Mouse (Mus musculus): ENCODE data around the gene Cadm2. TPM values are rescaled to one million over a fixed set of nuclear protein-coding genes. Genes with fewer than 3 reads are reported as not detected.

Gene Cadm2
- total RNA-seq (2018; cell fraction: chromatin; rRNA removed) = under 1 TPM in 1 of 26 experiments, not detected in 25; 0.25 TPM
- total RNA-seq (2018; cell fraction: cytosol; rRNA removed) = not detected
- total RNA-seq (2018; cell fraction: nucleus; rRNA removed) = not detected
- polyA plus RNA-seq (2018) = not detected in 3 replicates

GRCm38 (mm10) chr16:67620826-67621505 lies at the start of gene Cadm2:
Gene Cadm2, minus strand, starts transcription at chr16:67620908.
- Histone ChIP-seq H3K4me3 (ENCODE audit: inconsistent target) (no peak within 1 kb of the TSS), H3K27ac (no peak within 1 kb of the TSS), H3K79me2 (ENCODE audit: inconsistent target) (no peaks in the 10 kb centered on the region), H3K36me3 (ENCODE audit: inconsistent target) (no peaks in the 10 kb centered on the region)
- WGBS (ENCODE audit: missing documents) = 3% methylated on average over 28 of the region's 35 CpGs

GRCm38 (mm10) chr16:67646930-67647329 lies 26.2 kb upstream of the Cadm2 start:
- Histone ChIP-seq H3K4me3 (ENCODE audit: inconsistent target) (no peak overlapping the region), H3K79me2 (ENCODE audit: inconsistent target) (no peaks in the 10 kb centered on the region), H3K36me3 (ENCODE audit: inconsistent target) (no peaks in the 10 kb centered on the region), H3K27ac (no peak overlapping the region)
- WGBS (ENCODE audit: missing documents) = 88% methylated on average over 3 of the region's 3 CpGs

GRCm38 (mm10) chr16:67643651-67644050 lies 22.9 kb upstream of the Cadm2 start:
- Histone ChIP-seq H3K36me3 (ENCODE audit: inconsistent target) (no peaks in the 10 kb centered on the region), H3K79me2 (ENCODE audit: inconsistent target) (no peaks in the 10 kb centered on the region)
- 86% methylated on average over 4 of the region's 4 CpGs for WGBS (ENCODE audit: missing documents)

GRCm38 (mm10) chr16:67619906-67620781 lies 564 bp downstream of the Cadm2 start:
- no peaks in the 10 kb centered on the region for H3K79me2 ChIP-seq (ENCODE audit: inconsistent target)
- H3K4me3 ChIP-seq (ENCODE audit: inconsistent target) = no peak overlapping the region
- H3K27ac ChIP-seq = no peak overlapping the region
- H3K36me3 ChIP-seq (ENCODE audit: inconsistent target) = no peaks in the 10 kb centered on the region
- 2% methylated on average over 61 of the region's 61 CpGs for WGBS (ENCODE audit: missing documents)

More at GRCm38 (mm10) chr16:67643651-67644050, 22.9 kb upstream of the Cadm2 start:
- no peak overlapping the region for H3K4me3 ChIP-seq (ENCODE audit: inconsistent target)
- H3K27ac ChIP-seq = no peak overlapping the region

GRCm38 (mm10) chr16:67619416-67619815 lies 1.3 kb downstream of the Cadm2 start:
- Histone ChIP-seq H3K4me3 (ENCODE audit: inconsistent target) (no peak overlapping the region), H3K79me2 (ENCODE audit: inconsistent target) (no peaks in the 10 kb centered on the region), H3K27ac (no peak overlapping the region), H3K36me3 (ENCODE audit: inconsistent target) (no peaks in the 10 kb centered on the region)
- WGBS (ENCODE audit: missing documents) = 0% methylated on average over 9 of the region's 16 CpGs

- Histone ChIP-seq H3K4me3 (ENCODE audit: inconsistent target) (no peak overlapping the region), H3K27ac (no peak overlapping the region), H3K36me3 (ENCODE audit: inconsistent target) (no peaks in the 10 kb centered on the region), H3K79me2 (ENCODE audit: inconsistent target) (no peaks in the 10 kb centered on the region)
- 13% methylated on average over 13 of the region's 13 CpGs for WGBS (ENCODE audit: missing documents)
Measured at GRCm38 (mm10) chr16:67618817-67619216, 1.9 kb downstream of the Cadm2 start.

DNA sequence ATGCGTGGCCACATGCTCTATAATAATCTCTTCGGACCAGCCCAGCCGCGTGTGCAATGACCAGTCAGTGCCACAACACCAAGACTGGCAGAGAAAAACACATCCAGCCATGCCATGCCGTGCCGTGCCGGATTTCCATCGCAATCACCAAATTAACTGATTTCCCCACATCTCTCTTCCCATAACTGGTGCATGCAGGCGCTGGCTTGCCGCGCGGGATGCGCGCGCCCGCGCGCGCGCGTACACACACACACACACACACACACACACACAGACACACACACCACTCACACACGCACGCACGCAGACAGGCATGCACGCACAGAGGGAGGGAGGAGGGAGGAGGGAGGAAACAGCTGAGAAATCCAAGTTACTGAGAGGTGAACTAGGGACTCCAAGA lies 2.9 kb downstream of the Cadm2 start:
- WGBS (ENCODE audit: missing documents) = 4% methylated on average over 20 of the region's 25 CpGs
- H3K27ac ChIP-seq = no peak overlapping the region
- H3K4me3 ChIP-seq (ENCODE audit: inconsistent target) = no peak overlapping the region
- H3K79me2 ChIP-seq (ENCODE audit: inconsistent target) = no peaks in the 10 kb centered on the region
- no peaks in the 10 kb centered on the region for H3K36me3 ChIP-seq (ENCODE audit: inconsistent target)

- Histone ChIP-seq H3K36me3 (ENCODE audit: inconsistent target) (no peaks in the 10 kb centered on the region), H3K79me2 (ENCODE audit: inconsistent target) (no peaks in the 10 kb centered on the region), H3K27ac (no peak overlapping the region), H3K4me3 (ENCODE audit: inconsistent target) (no peak overlapping the region)
- WGBS (ENCODE audit: missing documents) = 18% methylated on average over 1 of the region's 1 CpGs
Measured at GRCm38 (mm10) chr16:67617256-67617655, 3.5 kb downstream of the Cadm2 start.

- H3K4me3 ChIP-seq (ENCODE audit: inconsistent target) = no peak overlapping the region
- no peak overlapping the region for H3K27ac ChIP-seq
- H3K36me3 ChIP-seq (ENCODE audit: inconsistent target) = no peaks in the 10 kb centered on the region
- H3K79me2 ChIP-seq (ENCODE audit: inconsistent target) = no peaks in the 10 kb centered on the region
- 27% methylated on average over 2 of the region's 2 CpGs for WGBS (ENCODE audit: missing documents)
Measured at GRCm38 (mm10) chr16:67613876-67614275, 6.8 kb downstream of the Cadm2 start.

GRCm38 (mm10) chr16:67610904-67611681 lies 9.6 kb downstream of the Cadm2 start:
- H3K4me3 ChIP-seq (ENCODE audit: inconsistent target) = no peak overlapping the region
- no peaks in the 10 kb centered on the region for H3K36me3 ChIP-seq (ENCODE audit: inconsistent target)
- WGBS (ENCODE audit: missing documents) = 57% methylated on average over 7 of the region's 7 CpGs
- H3K79me2 ChIP-seq (ENCODE audit: inconsistent target) = no peaks in the 10 kb centered on the region
- no peak overlapping the region for H3K27ac ChIP-seq

DNA sequence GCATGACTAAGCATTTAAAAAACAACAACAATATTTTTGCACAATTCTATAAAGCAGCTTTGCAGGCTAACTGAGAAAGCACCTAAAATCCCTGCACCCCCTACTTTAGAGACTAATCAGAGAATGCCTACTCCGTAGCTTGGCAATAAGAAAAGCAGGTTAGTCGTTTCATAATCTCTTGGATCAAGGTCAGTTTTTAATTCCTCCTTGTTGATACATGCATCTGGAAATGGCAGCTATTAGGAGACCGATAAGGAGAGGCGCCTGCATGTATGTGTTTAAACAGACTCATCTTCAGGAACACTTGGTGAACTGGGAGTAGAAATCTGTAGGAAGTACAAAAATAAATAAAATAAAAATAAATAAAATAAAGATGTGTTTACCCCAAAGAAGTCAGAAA lies 11.6 kb downstream of the Cadm2 start:
- no peak overlapping the region for H3K27ac ChIP-seq
- no peak overlapping the region for H3K4me3 ChIP-seq (ENCODE audit: inconsistent target)
- WGBS (ENCODE audit: missing documents) = 73% methylated on average over 4 of the region's 4 CpGs
- no peaks in the 10 kb centered on the region for H3K36me3 ChIP-seq (ENCODE audit: inconsistent target)
- no peaks in the 10 kb centered on the region for H3K79me2 ChIP-seq (ENCODE audit: inconsistent target)

GRCm38 (mm10) chr16:67608499-67608898 lies 12.2 kb downstream of the Cadm2 start:
- no peak overlapping the region for H3K27ac ChIP-seq
- WGBS (ENCODE audit: missing documents) = 80% methylated on average over 3 of the region's 3 CpGs

DNA sequence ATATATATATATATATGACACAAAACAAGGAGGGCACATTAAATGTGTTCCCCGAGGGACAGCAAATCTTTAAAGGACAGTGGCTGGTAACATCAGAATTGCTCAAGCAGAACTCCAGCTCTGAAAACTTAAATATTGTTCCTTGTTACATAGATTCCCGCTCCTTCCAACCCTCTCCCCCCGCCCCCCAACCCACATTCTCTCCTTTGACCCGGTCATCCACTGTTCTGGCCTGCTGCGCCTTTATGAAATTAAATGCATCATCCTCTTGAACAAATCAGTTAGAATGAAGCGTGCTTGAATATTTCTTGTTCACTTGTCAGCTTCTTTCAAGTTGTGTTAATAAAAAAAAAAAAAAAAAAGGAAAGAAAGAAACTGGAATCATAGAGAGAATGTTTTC lies 15.0 kb downstream of the Cadm2 start:
- WGBS (ENCODE audit: missing documents) = 95% methylated on average over 6 of the region's 6 CpGs
- Histone ChIP-seq H3K27ac (no peak overlapping the region), H3K4me3 (ENCODE audit: inconsistent target) (no peak overlapping the region), H3K79me2 (ENCODE audit: inconsistent target) (no peaks in the 10 kb centered on the region), H3K36me3 (ENCODE audit: inconsistent target) (no peaks in the 10 kb centered on the region)

More at GRCm38 (mm10) chr16:67608499-67608898, 12.2 kb downstream of the Cadm2 start:
- no peaks in the 10 kb centered on the region for H3K36me3 ChIP-seq (ENCODE audit: inconsistent target)
- no peak overlapping the region for H3K4me3 ChIP-seq (ENCODE audit: inconsistent target)
- H3K79me2 ChIP-seq (ENCODE audit: inconsistent target) = no peaks in the 10 kb centered on the region

- 93% methylated on average over 9 of the region's 9 CpGs for WGBS (ENCODE audit: missing documents)
Measured at GRCm38 (mm10) chr16:67599981-67600380, 20.7 kb downstream of the Cadm2 start.

More at GRCm38 (mm10) chr16:67599981-67600380, 20.7 kb downstream of the Cadm2 start:
- Histone ChIP-seq H3K79me2 (ENCODE audit: inconsistent target) (no peaks in the 10 kb centered on the region), H3K36me3 (ENCODE audit: inconsistent target) (no peaks in the 10 kb centered on the region), H3K27ac (no peak overlapping the region), H3K4me3 (ENCODE audit: inconsistent target) (no peak overlapping the region)
